Mouse (Mus musculus): ENCODE results near the gene Gm48552. TPM values are rescaled to one million over a fixed set of nuclear protein-coding genes. Genes with fewer than 3 reads are reported as not detected.

The Gm48552 gene
- total RNA-seq, 4 experiments from 2014 or later: 2.0 to 4.2 (median 2.6) TPM

DNA sequence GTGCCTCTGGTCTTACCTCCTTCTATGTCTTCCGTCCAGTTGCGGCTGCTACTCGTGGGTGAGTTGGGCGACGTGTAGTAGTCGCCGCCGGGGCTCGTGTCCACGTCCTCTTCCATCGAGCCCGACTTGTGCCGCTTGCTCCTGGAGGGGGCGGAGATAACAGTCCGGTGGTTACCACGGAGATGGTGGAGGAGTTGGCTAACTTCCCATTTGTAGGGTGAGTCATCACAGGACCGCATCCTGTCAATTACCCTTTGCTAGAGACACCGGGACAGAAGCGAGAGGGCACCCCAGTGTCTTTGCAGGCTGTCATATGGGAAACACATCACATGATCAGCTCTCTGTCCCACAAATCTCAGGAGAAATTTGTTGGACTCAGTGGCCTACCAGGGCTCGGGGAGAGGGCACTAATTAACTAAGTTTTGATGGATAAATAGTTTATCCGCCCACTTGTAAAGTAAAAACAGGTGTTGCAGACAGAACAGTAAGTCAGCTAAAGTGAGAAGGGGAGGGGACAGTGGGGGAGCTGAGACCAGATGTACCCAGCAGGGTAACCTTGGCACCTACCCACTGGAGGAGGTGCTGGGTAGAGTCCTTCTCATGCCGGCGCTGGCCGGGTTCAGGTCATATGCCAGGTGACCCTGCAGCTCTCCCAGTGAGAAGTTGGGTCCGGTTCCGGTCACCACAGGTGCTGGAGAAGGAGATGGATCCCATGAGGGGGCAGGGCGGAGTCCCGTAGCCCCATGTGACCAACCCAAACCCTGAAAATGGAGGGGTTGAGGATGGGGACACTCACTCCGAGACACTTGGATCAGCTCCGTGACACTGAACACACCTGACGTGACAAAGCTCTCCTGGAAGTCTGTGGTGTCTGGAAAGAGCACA is 19.0 kb downstream of the Gm48552 start:
- DNase-seq: peak; percentile 93

DNA sequence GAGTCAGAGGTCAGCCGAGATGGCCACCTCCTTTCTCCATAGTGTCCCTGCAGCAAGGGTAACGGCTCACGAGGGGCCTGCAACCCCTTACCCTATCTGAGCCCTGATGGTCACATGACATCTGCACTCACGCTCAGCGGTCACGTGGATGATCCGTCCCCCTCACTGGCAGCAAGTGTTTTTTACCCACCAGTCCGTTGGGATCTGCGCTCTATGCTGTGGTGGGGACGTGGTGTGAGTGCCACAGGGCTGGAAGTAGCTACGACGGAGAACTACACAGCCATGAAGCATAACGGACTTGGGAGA is 19.6 kb downstream of the Gm48552 start:
- no peak for DNase-seq

DNA sequence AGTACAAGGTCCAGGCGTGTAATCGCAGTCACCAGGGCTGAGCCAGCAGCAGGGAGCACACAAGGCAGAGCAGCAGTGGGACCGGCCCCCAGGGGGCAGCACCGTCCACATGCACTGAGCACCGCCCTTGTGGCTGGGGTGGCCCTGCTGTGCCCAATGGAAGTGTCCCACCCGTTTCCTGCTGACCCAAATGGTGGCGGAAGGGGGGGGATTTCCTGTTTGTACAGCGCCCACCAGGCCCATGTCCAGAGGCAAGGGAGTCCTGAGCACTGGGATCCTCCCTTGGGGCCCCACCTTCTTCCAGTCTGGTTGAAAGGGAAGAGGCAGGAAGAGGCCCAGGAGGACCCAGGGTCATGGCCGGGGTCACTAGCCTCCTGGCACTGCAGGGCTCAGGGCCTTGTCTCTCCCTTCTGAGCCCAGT is 20.1 kb downstream of the Gm48552 start:
- DNase-seq: peak; percentile 85

DNA sequence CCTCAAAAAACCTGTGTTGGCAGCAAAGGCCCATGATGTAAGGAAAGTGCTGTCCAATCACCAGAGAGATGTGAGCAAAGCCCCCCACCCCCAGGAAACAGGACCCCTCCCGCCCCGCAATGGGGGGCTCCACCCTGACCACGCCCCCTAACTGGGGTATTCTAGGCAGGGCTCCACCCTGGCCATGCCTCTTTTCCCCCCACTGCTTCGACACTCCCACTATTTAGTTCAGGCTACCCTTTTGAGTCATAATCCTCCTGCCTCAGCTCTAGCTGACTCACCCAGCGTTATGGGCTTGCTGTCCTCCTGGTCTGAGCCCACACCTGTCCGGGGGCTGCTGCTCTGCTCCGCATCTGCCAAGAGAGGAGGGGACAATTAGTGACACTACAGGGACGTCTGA is 20.5 kb downstream of the Gm48552 start:
- no peak for DNase-seq

DNA sequence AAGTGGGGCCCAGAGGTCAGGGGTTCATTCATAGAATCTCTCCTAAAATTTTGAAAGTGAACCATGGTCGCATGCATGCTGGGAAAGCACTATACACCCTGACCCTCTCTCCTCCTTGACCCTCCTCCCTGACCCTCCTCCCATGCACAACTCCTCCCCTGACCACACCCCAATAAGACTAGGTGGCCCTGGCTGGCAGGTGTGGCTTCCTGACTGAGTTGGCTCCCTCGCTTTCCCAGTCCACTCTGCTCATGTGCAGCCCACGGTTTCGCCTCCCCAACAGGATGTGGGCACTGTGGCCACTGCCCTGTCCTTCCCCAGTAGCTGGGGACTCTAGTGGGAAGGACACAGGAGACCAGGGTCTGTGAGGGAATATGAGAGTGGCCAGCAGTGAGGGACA is 21.5 kb downstream of the Gm48552 start:
- no peak for DNase-seq

DNA sequence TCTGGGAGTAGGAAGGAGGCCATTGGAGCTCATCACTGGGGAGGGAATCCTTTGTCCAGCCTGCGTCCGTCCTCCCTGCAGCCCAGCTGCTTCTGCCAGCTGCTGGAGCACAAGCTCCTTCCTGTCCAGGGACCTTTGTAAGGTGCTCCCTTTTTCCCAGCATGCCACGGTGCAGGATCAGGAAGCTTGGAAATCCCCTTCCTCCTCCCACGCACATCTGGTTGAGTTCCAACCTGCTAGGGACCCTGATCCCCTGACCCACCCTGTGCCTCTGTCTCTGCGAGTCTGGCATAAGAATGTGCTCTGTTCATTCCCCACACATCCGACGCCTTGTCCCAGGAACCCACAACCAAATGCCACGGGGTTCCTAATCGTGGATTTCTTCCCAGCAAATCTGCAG is 22.2 kb downstream of the Gm48552 start:
- DNase-seq: no peak

DNA sequence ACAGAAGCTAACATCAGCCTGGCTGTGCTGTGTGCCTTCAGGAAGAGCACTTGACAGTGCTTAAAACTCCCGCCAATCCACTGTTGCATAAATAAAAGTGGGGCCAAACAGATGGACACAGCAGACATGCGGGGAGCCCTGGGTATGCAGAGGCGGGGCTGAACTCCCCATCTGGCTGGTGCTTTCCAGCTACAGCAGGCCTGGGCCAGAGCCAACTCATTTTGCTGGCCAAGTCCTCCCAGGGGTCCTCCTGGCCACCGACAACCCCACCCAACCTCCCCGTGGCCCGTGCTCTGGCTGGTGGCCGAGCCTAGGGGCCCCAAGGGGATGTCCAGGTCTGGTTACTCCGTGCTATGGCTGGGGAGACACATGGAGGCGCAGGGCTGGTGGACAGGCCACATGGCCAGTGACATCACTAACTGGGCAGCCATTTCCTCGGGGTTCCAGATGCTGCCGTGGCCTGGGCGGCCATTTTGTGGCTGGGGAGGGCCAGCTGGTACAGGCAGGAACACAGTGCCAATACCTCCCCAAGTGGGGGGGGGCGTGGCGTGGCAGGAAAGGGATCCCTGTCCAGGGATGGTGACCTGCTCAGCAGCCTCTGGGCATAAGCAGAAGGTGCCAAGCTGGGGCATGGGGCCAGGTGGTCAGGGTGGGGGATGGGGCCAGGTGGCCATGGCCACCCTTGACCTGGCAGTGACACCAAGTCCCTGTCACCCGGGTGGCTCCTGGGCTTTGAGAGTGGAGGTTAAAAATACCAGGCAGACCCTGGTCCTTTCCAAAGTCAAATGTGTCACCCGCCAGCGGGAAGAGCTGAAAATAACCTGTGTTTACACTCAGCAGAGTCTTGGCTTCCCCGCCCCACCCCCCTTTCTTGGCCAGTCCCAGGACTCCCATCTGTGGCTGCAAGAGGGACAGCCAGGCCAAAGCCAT is 22.9 kb downstream of the Gm48552 start:
- DNase-seq: peak; percentile 79

DNA sequence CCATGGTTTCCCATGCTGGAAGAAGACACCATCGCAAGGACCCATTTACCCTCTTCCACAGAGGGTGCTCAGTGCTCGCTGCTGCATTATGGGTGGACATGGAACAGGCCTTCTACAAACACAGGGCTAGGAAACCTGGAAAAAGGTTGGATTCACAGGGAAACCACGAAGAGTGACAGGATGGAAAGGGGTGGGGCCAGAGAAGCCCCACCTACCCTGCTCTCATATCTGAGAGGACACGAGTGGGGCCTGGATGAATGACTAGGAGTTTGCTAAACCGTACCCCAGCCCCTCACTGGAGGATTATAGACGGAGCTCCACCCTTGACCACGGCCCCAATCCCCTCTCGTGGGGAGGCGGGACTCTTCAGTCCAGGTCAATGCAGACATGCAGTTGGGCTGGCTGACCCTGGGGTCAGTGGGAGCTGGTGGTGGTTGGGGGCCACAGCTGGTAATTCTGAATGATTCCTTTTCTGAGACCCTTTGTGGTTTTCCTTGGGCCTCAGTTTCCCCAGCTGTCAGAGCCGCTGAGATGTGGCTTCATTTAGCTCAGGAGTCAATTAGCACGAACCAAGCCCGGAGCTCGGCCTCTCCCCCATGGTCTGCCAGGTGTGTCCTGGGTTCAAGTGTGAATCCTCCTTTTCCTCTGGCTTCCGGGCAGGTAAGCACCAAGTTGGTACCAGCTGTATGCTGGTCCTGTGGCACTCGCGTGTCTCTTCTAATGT is 23.9 kb downstream of the Gm48552 start:
- DNase-seq: no peak

DNA sequence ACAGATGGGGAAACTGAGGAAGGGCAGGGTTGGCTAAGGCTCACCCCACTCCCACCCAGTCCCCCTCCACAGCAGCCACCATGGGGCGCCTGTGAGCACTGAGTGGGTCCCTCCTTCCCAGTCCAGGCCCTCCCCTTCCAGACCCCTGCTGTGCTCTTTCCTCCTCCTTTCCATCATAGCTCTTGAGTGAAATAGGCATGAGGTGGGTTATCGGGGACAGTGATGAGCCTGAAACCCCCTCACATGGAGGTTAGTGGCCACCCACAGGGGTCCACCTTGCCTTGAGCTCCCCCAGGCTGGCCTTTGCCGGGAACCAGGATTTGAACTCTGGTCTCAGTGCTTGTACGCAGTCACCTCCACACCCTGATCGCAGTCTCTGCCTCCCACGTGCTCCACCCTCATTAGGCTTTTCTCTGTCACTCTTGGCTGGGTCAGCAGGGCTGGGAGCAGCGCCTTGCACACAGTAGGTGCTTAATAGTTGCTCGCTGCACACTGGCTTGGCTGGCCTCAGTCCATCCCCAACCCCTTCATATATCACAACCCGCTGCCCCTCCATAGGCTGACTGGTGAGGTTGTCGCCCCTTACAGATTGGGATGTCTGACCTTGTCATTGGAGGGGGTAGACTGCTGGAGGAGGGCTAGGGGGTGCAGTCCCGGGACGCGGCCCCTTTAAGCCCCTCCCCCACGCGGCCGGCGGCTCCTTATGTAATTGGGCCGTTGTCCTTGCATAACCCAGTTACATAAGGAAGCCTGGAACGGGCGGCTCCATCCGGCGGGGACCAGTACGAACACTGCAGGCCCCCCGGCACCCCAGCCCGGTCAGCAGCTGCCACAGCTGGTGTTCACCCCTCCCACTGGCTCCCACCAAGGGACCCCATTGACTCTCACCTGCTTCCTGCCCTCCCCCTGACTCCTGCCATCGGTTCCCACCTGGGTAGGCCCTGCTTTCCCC is 24.8 kb downstream of the Gm48552 start:
- peak; percentile 88 for DNase-seq

DNA sequence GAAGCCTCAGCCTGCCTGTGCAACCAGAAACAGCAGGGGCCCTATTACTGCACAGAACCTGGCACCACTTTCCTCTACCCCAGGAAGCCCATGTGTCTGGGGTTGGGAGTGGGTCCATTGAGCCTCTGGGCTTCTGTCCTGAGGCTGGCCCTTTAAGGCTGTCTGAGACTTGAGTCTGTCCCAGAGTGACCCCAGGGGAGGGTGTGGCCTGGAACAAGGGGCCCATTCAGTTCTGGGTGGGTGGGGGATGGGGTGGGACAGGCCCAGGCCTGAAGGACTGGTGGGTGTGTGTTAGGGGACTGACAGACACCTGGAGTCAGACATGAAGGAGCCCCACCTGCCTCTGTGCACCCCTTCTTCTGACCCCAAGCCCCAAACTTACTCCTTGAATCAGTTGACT is 25.9 kb downstream of the Gm48552 start:
- DNase-seq: no peak

DNA sequence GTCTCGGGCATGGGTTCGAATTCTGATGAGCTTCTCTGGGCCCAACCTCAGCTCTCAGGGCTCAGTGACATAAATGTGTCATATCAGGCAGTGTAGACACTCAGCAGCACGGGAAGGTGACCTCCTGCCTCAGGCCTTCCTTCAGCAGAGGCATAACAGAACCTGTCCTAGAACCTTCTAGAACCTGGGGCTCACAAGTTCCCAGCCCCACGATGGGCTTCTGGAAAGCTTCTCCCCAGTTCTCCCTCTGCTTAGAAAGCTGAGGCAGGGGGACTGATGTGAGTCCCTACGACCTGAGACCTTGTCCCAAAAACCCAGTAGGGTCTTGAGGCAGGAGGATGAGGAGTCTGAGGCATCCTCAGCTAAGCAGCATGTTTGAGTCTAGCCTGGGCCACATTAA is 26.3 kb downstream of the Gm48552 start:
- no peak for DNase-seq

DNA sequence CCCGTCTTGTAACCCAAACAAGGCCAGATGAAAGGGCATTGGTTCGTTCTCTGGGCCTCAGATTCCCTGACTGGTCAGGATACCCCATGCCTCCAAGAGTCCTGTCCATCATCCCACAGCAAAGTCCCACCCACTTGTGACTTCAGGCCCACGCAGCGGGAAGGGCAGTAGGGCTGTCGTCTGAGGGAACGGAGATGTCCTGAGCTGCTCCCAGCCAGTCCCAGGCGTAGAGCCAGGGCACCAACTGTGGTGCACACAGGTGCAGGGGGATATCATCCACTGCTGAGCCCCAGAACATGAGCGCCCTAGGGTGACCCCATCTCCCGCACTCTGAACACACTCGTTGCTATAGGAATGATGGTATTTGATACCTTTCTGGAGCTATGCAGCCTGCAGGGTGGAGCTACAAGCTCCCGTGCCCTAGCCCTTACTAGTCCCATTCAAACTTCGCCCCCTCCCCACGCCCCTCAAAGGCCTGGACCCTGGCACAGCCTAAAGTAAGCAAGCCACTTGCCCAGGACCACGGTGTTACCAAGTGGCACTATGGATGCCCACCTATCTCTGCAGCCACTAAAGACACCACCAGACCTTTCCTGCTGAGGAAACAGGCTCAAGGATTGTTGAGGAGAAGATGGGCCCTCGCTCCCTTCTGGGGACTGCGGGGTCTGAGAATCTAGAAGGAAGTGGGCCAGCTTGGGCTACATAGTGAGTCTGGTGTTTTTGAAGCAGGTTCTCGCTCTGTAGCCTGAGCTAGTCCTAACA is 26.9 kb downstream of the Gm48552 start:
- no peak for DNase-seq

DNA sequence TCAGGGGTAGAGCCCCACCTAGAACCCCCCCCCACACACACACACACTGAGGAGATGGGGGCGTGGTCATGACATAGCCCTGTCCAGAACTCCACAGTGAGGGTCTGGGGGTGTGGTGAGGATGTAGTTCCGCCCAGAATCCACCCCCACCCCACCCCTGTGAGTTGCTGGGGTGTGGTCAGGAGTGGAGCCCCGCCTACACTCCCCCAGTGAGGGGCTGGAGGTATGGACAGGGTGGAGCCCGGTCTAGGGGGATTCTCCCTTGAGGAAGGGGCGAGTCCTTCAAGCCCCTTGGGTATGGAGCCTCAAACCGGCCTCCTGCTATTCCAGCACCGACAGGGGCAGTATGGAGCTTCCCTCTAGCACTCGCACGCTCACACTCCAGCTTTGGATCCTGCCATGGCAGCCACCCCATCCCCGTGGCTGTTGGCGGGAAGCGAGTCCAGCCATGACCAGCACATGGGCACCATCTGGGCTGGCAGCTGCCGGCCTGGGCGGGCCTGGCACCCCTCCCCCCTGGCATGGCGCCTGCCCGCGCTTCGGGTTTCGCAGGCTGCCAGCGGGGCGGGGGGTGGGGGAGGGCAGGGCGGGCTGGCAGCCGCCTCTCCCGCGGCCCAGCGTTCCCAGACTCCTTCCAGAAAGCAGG is 27.9 kb downstream of the Gm48552 start:
- peak; percentile 68 for DNase-seq

DNA sequence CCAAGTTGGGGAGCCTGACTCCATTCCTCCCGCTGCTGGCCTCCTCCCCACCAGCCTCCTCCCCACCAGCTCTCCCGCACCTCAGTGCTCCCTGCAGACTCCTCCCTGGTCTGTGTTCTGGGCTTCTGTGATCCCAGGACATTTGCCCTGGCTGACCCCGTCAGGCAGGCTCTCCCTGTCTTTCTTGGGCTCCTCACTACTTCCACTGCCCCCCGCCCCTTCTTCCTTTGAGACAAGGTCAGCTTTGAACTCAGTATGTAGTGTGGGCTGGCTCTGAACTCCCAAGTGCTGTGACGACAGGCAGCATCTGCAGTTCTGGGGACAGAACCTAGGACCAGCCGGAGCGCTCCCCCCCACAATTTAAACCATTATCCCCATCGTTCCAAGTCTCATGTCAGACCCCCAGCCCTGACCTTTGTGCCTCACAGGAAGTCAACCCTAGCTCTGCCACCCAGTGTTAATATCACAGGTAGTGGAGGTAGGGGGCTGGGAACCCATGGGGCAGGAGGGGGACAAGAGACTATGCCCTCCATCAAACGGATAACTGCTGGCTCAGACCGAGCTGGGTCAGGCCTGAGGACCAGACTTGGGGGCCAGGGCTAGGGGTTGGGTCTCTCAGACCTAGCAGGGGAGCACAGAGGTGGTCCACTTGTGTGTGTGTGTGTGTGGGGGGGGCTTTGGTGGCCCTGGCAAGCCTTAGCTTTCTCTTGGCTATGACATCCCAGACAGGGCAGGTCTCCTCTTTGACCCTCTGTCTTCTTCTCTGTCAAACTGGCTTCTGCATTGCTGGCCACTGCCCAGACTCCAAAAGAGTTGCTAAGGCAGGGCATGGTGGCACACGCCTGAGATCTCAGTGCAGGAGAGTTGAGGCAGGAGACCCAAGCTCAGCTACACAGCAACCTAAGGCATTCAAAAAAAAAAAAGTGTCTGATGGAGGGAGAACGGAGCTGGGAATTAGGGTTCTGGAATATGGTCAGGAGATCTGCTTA is 28.7 kb downstream of the Gm48552 start:
- peak; percentile 25 for DNase-seq

DNA sequence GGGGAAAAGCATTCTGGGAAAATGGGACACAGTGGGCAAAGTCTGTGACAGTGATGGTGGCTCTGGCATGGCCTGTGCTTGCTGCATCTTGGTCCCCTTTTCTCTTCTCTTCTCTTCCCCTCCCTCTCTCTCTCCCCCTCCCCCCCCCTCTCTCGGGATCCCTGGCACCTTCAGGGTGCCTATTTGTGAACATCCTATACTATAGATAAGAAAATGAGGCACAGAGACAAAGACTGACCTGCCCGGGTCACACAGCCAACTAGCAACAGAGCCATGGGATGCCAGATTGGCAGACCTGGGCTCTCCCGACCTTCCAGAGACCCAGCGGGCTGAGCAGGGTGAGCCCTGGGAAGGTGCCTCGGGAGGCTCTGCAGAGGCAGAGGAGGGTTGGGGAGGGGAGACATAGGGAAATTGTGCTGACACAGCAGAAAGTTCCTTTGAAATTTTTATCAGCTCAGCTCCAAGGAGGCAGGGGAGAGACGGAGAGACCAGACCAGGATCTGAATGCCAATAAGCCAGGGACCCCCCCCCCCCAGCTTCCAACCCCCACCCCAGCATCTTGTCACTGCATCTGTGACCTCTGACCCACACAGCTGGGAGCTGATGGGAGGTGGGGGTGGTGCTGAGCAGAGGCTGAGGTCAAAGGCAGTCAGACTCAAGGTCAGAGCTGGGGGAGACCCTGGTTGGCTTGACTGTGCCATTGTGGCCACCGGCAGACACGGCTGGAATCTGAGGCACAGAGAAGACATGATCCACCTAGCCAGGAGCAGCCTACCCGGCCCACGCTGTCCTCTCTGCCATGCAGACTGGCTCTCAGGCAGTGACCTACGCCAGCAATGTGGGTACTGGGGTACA is 29.6 kb downstream of the Gm48552 start:
- DNase-seq: peak; percentile 7

DNA sequence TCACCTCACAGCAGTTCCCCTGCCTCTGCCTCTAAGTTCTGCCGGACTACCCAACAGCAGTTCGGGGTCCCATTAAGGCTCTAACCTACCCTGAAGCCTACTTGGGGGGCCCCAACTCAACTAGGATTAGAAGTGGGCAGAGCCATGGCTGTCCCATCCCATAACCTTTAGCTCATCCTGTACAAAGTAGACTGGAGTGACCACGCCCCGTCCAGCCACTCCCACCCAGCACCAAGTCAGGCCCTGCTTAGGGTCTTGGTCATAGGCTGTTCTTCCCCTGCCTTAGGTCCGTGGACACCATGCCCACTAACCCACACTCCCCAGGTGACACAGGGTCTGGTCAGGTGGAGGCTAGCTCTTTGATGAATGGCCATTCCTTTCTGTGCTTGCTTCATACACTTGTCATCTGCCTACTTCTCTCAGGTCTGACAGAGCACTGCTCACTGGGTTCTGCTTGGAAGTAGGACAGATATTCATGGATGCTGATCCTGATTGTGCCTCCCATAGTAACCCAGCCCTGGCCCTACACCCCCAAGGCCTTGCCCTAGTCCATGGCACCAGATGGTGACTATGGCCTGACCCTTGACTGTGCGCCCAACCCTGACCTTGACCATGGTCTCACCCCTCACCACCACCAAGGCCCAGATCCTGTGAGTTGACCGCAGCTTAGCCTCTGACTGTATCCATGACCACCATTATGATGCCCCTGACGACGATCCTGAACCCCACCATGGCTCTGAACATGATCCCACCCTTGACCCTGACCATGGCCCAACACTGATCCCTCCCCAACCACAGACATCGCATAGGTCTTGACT is 30.5 kb downstream of the Gm48552 start:
- peak; percentile 43 for DNase-seq

DNA sequence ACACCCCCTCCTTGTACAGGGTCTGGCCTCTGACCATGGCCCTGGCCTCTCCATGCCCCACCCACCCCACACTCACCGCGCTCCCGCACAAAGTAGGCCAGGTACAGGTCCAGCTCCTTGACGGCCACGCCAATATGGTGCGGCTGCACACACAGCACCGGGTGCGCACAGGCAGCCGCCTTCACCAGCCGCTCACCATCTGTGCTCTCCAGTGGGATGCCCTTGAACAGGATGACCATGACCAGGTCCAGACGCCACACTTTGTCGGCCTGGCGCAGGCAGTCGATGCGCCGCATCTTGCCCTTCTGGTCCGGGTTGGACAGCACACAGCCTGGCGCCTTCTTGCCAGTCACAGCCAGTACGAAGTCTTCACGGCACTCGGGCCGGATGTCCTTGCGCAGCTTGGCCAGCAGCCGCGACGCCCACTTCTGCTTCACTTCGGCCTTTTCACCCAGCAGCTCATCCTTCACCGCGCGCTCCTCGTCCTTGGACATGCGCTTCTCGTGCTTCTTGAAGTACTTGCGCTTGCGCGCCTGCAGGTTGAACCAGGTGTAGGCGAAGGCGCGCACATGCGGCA is 31.5 kb downstream of the Gm48552 start:
- DNase-seq: peak; percentile 75
